Mouse (Mus musculus) adrenal gland (tissue): ENCODE measurements around the gene Cbfa2t3.

ENCODE experiments used
- intact Hi-C: fragments of 180-260 bp; cut with DNase I; formaldehyde crosslinking; loops from one replicate; pipeline ENCODE4 v1.15.1; 2025
- long read RNA-seq, 2 experiments: library from polyadenylated mRNA; unstranded; transcript quantifications; one replicate each; pipeline ENCODE4 v2.0.0; 2020; ENCODE audit warnings: borderline replicate concordance in 1 of 2; ENCODE audit not compliant: insufficient replicate concordance in 1 of 2

Gene Cbfa2t3
- long read RNA-seq, experiment 1, partial matches to known transcripts: 1 of 4 reads
- long read RNA-seq, experiment 1, other reads (novel, unspliced or antisense): 2 of 4 reads
- long read RNA-seq, experiment 2, partial matches to known transcripts: 3 of 3 reads
- long read RNA-seq, experiment 2, other reads (novel, unspliced or antisense): 0 of 3 reads

DNA sequence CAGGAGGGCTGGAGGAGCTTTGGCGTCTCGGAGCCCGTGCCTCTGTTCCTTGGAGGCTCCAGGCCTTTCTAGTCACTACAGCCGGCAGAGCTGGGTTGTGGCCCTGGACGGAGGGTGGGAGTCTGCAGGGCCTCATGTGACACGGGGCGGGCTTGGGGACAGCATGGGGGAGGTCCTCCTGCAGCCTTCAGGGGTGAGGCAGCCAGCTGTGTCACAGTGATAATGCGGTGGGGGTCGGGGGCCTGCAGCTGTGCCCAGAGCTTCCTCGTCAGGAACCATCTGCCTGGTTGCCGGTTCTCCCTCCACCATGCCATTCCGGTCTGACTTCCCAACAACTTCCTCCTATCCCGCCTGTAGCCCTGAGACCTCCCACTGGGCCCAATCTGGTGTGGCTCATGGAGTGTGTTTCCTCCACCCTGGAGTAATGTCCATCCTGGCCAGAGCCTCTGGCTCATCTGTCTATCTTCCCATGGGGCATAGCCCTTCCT, at the start of gene Cbfa2t3:
Gene Cbfa2t3 (minus strand): TSS at position 105 of the 488 bp plus-strand sequence.
- intact Hi-C loops: no loop called here

DNA sequence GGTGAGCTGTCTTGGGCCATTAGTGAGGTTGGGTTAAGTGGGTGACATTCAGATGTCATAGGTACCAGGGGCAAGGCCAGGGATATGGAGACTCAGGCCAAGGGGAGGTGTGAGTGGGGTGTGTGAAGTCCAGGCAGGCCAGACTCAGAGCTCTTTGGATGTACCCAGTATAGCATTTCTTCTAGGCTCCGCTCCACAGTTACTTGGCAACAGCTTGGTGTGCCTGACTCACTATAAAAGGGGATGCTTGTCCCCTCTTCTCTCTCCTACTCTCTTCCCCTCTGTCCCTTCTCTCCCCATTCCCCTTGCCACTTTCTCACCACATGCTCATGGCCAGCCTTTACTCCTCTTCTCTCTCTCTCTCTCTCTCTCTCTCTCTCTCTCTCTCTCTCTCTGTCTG, 48.9 kb upstream of the Cbfa2t3 start:
- intact Hi-C loops: no loop called here

DNA sequence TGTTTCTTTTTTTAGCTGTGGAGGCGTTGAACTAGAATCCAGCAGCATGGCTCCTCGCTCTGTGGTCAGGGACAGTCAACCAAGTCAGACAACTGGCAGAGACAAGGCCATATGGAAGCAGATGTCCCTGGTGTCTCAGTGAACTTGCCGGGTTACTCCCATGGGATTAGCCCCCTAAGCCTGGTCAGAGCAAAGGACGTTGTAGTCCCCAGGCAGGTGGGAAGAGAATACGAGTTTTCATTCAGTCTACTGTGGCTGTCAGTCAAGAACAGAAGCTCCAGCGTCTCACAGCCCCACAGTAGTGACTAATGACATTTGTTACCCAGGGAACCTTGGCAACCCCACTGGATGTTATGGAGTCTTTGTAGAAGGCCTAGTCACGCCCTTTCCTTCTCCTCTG, 47.5 kb upstream of the Cbfa2t3 start:
- intact Hi-C loops: no loop called here

DNA sequence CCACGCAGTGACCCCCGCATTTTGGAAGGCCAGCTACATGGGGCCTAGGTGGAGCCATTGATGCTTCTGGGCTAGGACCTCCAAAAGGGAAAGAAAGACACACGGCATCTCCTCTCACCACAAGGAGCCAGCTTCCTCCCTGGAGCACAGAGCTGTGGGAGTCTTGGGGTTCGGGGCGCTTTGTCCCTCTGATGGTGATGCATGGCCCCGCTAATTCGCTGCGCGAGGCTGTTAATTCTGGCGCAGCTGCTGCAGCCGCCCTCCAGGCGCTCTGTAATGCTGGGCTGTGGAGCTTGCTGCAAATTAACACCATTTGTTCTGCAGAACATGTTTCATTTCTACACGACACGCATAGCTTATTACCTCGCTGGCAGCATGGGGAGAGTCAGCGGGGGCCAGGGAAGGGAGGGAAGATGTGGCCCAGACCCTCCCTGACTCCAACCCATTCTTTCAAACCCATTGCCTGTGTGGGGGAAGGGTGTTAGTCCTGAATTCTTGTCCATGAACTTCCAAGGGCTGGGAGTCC, 46.9 kb upstream of the Cbfa2t3 start:
- intact Hi-C loops: no loop called here

DNA sequence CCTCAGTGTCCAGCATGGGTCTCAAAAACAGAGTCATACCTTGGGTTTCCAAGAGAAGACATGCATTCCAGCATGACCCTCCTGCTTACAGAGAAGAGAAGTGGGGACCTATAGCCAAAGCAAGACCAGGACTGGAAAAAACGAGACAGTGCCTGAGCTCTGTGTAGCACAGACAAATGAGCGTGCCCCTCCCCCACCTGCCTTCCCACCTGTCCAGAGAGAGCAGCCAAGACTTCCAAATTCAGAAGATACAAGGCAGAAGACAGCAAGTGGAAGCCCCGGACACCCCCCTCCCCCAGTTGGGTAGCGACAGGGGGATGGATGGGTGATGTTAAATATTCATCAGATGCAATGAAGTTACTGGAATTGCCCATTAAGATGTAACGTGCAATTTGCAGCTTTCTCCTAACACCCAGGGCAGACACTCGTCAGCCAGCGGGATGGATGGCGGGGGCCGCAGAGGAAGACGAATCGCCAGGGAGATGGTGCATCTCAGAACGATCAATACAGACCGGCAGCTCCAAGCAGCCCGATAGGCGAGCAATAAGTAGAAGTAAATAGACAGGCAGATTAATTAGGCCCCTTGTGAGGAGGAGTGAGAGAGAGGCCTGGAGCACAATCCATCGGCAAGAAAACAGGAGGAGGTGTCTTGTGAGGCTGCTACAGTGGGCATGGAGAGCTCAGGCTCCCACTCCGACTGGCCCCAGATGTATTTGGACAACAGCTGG, 46.3 kb upstream of the Cbfa2t3 start:
- intact Hi-C loops: no loop called here

DNA sequence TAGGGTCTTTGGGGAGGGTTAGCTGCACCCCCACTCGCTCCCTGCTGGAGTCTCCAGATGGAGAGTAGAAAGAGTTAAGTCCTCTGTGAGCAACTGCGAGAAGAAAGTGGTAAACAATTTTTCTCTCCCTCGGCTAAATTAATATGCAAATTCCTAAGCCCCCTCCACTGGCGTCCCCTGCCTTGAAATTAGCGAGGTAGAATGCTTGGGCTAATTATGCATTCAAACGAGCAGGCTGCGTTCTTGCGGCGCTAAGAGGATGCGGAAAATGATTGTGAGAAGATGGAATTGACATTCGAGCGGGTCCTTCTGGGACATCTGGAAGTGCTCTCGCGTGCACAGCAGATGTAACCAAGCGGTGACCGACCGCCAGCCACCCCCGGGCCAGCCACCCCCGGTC, 43.6 kb upstream of the Cbfa2t3 start:
- intact Hi-C loops: no loop called here

DNA sequence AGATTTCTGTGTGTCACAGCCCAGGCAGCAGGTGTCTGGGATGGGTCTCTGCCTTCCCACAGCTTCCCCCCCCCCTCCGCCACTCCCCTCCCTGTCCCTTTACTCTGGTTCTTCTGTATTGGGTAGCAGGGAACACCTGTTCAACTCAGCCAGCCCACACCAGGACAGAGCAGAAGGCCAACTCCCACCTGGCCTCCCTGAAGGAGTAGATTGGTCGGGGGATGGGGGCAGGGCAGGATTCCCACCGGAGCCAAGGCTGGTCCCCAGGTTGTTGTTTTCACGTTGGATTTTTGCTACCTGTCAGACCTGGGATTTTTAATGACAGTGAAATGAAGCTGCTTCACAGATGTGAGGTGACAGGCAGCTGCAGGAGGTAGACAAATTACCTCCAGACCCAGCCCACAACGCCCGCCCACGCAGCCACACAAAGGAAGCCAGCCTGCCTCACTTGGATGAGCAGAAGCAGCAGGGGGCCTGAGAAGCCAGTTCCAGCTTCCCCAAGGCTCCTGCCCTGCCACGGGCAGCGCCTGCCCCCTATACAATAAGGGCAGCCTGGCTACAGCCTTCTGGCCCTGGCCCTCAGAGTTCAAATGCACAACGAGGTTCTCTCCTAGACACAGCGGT, 40.3 kb upstream of the Cbfa2t3 start:
- intact Hi-C loops: no loop called here

DNA sequence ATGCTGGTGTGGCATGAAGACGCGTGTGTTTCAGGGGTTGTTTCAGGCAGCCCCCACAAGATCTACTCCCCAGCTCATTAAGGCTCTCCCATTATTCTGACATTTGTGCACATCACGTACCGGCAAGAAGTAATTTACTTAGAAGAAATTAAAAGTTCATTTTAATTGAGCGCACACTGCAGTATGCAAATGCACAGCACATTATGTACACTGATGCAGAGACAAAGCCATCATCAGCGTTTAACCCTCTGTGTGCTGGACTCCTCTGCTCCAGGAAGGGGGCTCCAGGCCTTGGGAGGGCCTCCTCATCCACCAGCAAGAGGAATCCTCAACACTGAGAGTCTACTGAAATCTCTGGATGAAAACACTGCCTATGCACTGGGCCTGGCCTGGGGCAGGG, 39.0 kb upstream of the Cbfa2t3 start:
- intact Hi-C loops: no loop called here

DNA sequence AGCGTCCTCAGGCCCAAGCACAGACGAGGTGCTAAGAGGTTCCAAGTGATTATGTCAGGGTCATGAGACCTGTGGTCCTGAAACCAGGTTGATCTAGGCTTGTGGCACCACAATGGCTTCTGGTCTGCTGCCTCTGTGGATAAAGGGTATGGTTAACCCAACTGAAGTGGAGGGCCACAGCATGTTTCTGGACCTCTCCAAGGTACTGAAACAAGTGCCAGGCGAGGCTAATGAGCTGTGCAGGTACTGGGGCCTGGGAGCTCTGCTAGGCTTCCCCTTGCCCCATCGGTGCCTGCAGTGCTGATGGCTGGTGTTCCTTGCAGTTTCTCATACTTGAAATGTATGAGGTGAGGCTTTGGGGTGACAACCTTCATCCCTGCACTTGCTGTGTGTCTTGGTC, 38.2 kb upstream of the Cbfa2t3 start:
- intact Hi-C loops: no loop called here

DNA sequence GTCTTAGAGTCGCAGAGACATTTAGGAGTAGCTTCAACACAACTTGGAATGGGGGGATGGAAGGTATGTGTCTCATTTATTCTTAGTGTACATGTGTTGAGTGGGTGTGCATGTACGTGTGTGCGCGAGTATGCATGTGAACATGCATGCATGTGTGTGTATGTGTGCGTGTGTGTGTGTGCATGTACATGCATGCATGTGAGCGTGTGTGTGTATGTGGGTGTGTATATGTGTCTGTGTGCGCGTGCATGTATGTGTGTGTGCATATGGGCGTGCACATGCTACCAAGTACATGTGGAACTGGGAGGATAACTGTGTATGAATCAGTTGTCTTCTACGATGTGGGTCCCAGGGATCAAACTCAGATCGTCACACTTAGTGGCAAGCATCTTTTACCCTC, 37.7 kb upstream of the Cbfa2t3 start:
- intact Hi-C loops: no loop called here

DNA sequence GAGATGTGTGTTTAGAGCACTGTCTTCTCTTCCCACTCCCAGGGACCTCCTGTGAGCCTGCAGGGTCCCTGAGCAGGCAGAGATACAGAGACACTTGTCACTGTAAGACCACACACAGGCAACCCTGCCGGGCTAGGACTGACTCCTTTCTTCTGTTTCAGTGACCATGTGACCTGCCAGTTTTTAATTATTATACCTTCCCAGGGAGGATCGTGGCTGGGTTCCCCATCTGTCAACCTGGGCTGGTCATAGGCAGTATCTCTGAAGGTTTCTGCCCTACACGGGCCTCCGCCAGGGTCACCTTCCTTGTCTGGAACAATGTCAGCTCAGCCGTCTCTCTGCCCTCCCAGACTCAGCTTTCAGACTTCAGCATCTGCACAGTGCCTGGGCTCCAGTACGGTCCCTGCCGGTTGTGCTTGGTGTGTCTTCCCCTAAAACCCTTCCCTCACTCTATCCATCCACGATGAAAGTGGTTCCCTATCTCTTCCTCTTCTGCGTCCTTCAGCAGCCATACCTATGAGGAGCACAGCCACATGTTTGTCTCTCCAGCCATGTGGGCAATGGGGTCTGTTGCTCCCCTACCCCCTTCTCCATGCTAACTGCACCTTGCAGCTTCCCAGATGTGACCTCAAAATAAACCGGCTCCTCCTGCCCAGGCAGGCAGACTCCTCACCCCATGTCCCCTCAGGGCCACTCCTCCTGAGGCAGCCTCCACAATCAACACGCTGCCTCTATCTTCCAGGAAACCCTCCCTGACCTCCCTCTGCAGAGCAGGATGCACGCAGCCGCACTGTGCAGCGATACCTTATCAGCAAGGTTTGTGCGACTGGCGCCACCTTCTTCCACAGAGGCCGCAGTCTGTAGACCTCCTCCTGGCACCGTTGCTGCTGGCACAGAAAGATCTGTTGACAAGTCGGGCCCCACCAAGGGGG, 36.9 kb upstream of the Cbfa2t3 start:
- intact Hi-C loops: no loop called here

DNA sequence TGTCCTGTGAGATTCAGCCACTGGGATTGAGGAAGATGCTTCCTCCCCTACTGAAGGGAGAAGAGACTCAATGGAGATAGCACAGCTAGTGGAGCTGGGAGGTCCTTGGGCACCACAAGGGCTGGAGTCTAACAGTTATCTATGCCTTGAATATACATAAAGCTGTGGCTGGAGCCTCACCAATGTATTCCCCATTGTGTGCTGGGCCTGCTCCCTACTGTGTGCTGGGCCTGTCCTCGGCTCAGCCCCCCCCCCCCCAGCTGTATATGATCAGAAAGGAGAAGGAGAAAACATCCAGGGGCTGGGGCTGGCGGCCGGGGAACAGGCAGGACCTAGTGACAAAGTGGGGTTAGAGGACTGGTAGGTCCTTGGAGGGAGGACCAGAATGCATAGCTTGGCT, 36.2 kb upstream of the Cbfa2t3 start:
- intact Hi-C loops: no loop called here

DNA sequence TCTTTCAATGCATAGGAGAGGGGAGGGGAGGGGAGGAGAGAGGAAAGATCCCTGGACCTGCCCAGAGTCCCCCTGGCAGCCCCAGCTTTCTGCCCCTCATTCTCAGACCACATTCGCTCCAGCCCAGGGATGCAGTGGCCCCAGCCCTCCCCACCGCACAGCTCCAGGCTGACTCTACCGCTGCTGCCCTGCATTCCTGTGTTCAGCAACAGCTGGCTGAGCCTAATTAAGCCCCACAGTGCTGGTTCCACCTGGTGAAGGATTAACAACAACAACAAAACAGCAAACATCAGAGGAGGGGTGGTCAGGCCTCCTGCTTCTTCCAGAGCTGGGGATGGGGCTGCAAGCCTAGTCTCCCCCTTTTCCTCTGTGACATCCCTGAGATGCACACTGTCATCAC, 29.7 kb upstream of the Cbfa2t3 start:
- intact Hi-C loops: no loop called here

DNA sequence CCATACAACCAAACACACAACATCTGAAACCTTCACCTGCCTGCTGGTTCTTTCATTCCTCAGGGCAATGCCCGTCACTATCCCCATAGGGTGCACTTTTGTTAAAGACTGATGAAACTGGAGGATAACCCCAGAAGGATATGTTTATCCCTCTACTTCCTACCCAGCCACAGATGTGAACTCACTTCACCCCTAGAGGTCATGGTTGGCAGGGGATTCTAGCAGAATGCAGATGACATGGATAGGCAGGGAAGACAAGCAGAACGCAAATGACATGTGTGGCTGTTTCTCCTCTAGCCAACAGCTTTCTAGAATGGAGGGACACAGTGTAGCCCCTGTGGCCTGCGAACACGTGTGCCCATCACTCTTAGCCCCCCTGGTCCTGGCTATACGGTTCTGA, 28.5 kb upstream of the Cbfa2t3 start:
- intact Hi-C loops: no loop called here

DNA sequence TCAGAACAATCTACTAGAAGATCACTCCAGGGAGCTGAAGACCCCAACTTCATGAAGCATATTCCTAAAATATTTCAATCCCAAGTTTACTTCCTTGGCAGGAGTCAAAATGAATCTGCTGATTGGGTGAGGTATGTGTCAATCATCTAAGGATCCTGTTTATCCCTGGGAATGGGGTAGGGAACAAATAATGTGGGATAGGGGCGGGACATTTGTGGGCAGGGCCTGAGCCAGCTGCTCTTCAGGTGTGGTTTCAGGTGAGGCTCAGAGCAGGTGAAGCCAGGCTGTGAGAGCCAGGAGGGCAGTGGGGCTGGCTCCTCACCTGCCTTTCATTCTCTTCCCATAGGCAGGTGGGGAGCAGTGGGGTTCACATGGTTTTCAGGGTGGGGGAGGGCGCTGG, 27.9 kb upstream of the Cbfa2t3 start:
- intact Hi-C loops: no loop called here

DNA sequence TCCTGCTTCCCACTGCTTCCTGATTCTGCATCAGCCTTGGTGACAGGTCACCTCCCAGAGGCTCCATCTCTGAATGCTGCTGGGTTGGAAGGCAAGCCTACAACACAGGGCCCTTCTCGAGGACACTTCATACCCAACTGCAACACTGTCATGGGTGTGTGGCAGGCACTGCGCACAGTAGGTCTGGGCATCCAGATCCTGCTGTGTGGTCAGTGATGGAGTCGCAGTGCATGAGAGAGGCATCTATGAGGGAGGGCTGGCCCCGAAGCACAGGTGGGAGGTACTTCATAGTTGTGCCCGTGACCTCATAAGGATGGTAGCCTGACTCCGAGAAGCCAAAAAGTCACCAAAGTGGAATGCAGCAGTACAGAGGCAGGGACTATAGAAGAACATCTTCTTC, 26.3 kb upstream of the Cbfa2t3 start:
- intact Hi-C loops: no loop called here

DNA sequence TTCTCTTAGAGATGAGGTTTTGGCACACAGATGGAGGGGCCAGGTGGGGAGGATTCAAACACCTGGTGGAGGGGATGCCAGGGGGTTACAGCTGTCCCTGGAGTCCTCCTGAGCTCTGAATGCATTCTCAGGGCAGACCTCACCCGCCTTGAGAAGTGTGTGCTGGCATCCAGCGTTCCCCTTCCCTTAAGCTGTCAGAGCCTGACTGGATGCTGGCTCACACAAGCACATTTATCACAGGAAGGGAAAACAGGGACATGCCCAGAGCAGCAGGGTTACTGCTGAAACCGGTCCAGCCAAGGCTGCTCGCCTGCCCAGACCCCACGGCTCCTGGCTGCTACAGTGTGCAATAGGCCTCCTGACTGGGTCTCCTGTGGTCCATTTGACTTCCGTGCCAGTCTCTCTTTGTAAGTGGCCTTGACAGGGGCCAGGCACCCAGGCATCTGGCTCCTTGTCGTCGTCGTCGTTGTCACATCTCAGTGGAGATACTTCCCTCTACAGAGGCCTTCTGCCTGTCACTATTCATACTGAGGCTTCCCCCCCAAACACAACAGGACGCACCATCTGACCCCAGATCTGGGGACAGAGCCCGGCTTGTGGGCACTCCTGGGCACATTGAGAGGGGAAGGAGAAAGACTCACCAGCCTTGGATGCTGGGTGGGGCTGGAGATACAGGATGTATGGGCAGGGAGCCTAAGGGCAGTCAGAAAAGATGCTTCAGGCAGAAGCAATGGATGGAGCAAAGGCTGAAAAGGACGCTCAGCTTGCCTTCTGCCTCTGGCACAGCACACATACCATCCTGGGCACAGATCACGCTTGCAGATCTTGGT, 22.1 kb upstream of the Cbfa2t3 start:
- intact Hi-C loops: no loop called here

DNA sequence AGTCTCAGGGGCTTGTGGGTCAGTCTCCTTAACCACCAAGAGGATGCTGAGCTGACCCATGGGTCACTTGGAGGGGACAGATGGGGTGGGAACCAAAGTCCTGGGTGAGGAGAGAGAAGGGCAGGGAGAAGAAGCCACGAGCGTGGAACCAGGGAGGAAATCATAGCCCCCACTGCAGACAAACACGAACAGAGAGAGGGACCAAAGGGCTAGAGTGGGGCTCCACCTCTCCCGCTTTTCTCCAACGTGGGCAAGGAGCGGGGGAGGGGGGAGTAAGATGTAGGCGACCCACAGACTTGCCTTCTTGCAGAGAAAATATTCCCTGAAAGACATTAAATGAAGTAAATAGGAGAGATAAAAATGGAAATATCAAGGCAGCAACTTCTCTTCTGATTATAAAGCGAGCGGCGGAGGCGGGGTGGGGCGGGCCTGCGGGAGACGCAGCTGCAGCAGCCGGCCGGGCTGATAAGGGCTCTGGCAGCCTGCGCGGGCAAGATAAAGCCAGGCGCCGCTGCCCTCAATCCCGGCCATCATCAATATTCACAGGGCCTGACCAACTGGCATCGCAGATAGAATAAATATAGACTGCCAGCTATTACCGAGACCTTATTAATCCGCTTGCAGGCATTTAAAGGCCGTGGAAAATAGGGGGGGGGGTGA, 21.3 kb upstream of the Cbfa2t3 start:
- intact Hi-C loops: no loop called here

DNA sequence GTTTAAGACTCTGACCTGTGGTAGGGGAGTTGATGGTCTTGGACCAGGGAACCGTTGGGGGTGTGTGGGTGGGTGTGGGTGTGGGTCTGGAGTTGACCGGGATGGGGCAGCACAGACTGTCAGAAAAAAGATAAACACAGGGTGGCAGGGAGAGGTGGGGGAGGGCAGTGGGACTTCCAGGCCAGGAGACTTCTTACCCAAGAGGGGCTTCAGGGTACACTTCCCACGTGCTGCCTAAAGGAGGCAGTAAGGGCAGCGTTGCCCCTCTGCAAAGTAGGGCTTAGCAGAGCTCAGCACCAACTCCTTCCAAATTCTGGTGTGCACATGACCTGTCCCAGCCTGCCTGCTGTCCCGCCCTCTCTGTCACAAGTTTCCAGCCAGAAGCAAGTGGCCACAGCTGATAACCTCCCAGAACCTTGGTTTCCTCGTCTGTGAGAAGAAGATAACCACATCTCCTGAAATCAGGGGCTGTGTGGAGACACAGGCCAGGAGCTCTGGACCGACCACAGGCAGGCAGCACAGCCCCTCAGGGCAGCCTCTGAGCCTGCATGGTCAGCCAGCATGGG, 20.7 kb upstream of the Cbfa2t3 start:
- intact Hi-C loops: no loop called here
